Mouse (Mus musculus) retina, adult 2 months (tissue): ENCODE results near the gene Pofut2.
"Not testable (repeated sequence)": the region's sequence is repeated elsewhere in the genome, so short reads cannot be mapped to it uniquely, and the experiment has no call there.

Experiments
- DNase-seq: peaks from one replicate; pipeline ENCODE4 v3.0.0-alpha.2; 2012; ENCODE audit warnings: low read depth, low spot score

Gene Pofut2

DNA sequence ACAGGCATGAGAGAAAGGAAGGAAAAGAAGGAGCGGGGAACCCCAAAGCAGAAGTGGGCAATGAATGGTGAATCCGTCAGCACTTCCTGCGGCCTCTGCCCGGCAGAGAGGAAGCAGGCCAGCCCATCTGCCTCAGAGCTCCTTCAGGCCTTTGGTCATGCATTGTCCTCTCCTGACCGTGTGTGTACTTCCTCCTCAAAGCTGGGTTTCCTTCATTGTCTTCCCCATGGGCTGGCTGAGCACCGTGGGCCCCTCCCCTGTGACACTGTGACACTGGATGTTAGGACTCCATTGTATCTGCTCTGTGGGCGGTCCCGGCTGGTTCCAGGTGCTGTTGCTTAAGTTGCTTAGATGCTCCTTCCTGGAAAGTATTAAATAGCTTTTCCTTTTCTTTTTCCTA is 7.3 kb downstream of the Pofut2 start:
- DNase-seq: no peak

DNA sequence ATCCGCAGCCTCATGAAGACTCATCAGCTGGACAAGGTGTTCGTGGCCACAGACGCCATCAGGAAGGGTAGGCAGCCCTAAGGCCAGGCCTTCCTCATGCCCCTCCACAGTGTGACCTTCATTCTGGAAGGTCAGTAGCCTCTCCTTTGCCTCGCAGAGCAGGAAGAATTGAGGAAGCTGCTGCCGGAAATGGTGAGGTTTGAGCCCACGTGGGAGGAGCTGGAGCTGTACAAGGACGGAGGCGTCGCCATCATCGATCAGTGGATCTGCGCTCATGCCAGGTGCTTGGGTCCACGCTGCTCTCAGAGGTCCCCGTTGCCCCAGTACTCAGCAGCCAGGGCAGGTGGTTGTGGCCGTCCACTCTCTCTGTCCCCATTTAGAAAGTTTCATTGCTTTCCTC is 8.0 kb downstream of the Pofut2 start:
- no peak for DNase-seq

DNA sequence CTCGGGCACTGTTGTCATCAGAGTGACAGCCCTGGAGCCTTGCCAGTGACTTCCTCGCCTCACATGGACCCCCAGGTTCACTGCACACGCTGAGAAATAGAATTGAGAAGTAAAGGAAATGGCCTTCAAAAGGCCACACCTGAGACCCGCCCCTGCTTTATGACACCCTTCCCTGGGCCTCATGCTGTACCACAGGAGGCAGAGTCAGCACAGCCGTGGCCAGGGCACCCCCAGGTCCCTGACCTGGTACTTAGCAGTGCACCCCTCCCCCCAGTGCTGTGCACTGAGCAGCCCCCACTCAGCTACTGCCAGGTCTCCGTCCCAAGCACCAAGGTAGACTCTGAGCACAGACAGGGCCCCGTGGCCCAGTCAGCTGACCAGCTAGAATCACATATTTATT is 10.1 kb downstream of the Pofut2 start:
- no peak for DNase-seq

DNA sequence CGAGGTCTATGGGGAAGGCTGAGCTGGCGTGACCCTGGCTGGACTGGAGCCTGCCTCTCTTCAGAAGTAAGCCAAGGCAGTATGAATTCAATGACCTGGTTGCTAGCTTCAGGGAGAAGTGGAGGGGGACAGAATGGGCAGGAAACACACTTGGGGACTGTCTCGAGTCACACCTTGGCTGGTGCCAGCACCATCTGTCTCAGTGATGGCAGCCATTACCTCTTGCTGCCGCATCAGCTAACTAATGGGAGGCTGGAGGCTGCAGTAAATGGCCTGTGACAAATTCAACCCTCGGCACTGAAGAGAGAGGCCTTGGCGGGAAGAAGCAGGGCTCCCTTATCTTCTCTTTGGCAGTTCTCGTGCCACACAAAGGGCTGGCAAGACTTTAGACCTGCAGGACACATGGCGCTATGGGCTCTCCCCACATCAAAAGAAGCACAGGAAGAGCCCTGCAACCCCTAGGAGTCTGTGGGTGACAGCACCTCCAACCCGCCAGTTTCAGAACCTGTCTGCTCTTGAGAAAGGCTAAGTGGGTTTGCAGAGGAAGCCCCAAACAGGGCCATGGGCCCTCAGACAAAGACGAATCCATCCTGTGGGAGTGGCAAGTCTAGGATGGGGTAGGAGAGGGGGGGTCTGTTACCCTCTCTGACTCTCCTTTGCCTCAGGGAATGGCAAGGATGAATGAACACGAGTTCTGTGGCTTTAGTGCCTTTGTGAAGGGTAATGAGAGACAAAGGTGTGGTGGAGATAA is 14.1 kb downstream of the Pofut2 start:
- no peak for DNase-seq

DNA sequence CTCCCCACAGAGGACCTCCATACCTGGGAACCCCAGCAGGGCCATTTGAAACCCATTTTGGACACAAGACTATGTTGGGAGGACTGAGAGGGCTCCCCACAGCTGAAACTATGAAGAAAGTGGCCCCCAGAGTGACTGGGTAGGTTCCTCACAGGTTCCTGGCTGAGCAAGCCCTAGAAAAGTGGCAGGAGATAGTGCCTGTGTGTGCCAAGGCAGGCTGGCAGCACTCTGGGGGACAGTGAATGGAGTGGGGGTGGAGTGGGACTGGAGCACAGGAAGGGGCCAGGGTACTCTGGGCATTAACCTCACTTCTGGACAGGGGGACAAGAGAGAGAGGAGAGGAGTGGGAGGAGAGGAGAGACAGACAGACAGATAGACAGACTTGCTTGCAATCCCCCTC is 14.8 kb downstream of the Pofut2 start:
- DNase-seq: no peak

DNA sequence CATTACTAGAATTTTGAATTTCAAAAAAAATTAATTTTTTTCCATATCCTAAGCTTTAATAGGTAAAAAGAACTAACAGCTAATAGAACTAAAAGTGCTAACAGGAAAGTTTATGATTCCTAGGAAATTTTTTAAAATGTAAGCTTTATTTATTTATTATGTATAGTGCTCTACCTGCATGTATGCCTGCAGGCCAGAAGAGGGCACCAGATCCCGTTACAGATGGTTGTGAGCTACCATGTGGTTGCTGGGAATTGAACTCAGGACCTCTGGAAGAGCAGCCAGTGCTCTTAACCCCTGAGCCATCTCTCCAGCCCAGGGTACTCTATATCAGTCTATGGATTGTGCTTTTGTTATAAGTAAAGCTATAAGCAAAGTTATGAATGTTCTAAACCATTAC is 23.1 kb downstream of the Pofut2 start:
- not testable (repeated sequence) for DNase-seq

DNA sequence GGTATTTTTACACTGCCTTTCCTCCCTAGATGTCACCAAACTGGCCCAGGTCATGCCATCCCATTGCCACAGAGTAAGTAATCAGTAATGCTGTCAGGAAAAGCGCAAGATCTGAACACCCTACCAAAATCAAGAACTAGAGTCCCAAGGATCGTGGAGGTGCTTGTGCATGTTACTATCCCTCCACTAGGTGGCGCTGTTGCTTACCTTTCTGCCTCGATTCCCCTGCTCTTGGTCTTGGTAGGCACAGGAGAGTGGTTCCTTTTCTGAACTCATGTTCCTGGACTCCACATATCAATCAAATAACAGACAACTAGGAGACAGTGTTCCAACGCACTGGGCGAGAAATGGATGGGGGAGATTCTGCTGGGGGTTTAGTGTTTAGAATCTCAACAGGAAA is 23.8 kb downstream of the Pofut2 start:
- DNase-seq: peak; percentile 50

DNA sequence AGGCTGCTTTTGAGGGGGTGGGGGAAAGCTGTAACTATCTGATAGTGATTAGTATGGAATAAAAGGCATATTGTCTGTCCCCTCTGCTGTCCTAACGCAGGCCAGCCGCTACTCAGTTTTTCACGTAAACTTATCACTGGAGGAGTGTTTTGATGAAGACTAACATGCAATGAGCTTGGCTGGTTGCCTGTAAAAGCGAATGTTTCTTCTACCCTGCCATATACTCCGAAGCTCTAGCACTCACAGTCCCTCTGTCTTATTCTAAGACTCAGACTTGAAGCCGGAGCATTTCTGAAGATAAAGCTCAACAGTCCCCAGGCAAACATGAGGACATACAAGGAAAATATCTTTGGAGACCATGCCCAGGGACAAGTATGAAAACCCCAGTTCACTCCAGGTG is 25.8 kb downstream of the Pofut2 start:
- no peak for DNase-seq

DNA sequence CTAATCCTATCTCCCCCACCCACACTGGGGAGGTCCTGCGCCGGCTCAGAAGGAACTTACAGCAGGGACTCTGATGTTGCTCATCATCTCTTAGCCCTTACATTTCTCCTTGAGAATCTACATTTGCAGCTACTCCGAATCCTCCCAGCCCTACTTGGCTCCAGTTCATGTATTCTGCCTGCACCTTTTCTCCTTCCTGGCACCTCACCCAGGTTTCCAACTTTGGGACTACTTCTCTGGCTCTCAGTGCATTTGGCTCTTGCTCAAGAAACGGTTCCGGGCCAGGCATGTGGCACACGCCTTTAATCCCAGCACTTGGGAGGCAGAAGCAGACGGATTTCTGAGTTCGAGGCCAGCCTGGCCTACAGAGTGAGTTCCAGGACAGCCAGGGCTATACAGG is 28.6 kb downstream of the Pofut2 start:
- no peak for DNase-seq

DNA sequence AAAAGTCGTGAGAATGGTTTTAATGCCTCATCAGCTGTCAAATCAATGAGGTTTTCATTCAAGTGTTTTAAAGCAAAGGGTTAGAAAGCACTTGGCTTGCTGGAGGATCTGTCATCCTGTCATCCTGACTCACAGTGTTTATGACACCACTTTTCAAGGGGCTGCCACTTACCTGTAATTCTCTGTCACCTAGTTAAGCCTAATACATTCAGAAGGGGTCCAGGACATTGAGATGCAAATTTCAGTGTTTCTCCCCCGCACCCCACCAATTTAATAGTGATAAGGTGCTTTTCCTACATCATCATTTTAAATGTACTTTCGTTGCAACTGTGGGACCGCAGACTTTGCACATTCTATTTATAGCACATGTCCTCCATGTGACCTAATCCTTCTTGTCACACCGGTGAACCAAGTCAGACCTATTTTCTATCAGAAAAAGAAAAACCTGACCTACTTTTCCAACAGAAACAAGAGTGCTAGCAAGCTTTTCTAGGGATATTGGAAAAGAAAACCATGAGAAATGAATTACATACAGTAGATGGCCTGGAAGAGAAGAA is 29.7 kb downstream of the Pofut2 start:
- DNase-seq: no peak

DNA sequence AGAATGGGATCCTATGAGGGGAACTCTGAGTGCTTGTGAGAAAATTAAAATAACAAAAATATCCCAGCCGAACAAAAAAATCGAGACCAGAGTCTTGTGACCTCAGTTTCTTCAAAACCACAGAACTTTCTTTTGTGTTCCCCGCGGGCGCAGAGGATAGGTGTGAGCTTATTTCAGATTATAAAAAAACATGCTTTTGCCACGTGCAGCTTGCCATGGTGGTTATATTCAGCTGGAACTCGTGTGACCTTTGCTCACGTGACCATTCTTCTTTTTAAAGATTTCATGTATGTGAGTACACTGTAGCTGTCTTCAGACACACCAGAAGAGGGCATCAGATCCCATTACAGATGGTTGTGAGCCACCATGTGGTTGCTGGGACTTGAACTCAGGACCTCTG is 30.5 kb downstream of the Pofut2 start:
- DNase-seq: no peak

DNA sequence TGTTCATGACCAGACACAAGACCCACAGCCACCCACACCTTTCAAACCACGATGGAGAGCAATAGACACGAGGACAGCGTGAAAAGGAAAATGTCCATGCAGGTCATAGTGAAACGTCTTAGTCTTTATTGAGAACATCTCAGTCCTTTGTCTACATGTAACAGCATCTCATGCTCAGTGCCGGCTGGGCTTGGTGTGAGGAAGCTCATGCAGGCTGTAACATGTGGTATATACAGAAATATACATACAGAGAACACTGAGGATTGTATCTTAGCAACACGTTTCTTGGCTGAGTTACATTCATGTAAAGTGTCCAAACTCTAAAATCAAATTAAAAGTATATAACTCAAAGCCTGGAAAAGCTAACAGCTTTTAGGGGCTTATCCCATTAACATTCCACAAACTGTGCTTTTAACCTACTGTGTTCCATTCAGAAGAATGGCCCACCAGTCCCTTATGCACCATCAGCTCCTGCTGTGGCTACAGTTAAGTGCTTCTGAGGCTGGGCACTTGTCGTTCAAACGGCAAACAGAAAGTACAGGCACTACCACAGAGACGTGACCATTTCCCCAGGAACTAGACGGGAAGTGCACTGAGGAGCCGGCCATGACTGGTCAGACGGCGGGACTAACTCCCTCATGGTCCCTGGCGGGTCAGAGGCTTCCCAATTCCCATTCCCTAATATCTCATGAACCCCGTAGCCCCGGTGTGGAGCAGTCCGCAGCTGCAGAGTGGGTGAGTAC is 31.8 kb downstream of the Pofut2 start:
- no peak for DNase-seq

DNA sequence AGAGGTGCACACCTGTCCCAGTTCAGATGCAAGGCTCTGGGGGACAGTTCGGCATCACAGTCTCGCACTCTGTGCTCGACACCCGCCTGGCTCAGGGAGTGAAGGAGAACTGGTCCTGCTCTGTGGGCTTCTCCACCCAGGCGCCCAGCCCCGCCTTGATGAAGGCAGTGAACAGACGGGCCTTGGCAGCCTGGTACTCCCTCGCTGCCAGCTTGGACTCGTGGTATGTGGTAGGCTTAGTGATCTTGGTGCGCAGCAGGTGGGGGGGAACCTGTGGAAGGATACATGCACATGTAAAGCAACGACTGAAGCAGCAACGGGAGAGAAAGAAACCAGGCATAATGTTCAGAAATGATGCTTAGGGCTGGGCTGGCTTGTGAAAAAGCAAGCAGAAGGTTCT is 35.7 kb downstream of the Pofut2 start:
- no peak for DNase-seq

DNA sequence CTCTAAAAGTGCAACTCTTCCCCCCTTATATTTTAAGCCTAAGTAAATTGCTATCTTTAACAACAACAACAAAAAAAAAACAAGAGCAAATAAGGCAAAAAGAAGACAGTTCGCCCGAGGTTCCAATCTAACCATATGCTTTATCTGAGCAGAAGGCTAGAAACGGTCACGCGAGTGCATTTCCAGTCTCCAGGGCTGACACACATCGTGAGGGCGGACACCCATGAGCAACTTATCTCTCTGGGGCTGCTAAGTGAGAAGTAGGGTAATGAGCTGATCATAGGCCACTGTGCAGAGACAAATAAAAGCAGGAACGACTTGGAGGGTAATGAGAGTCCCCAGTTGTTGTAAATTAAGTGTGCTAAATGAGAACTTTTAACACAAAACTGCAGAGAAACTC is 39.6 kb downstream of the Pofut2 start:
- no peak for DNase-seq

DNA sequence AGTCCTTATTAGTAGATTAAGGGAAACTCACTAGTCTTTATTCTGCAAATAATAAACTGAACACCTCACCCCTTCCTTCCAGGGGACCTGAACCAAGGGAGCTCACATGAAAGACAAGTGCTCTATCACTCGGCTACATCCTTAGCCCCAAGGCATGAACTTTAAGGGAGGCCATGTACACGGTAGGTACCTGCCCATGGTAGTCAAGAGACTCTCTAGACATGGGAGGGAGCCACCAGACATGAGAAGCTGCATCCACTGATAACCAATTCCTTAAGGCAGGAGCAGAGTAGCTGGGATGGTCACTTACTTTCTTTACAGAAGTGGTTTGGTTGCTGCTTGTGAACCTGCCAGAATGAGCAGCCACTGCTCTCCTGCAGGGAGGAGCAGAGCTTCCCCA is 40.2 kb downstream of the Pofut2 start:
- DNase-seq: no peak

DNA sequence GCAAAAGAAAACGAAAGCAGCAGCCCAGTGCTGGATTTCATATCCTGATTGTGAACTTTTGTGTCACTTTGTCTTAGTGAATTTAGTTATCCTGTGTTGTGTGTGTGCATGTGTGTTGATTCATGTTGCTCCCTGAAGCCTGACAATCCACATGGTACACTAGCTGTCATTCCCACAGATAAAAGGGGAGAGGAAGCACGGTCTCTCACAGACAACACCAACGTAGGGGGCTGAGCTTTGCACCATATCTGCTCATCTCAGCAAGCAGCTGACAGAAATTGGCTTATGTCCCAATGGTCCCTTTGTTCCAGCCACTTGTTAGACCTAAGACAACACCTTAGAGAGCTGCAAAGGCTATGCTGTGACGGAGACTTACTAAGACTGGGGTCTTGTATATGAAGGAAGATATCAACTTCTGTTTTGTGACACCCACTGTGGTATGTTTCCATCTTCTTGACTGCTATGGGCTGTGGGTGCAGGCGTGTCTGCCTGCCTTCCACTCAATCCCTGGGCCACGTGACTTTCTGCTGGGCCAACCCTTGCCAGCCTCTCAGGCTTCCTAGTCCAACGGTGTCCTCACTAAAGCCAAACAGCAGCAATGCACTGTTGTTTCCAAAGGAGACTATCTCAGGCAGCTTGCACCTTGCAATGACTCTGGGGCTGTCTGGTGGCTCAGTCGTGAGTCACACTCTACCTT is 41.4 kb downstream of the Pofut2 start:
- no peak for DNase-seq

DNA sequence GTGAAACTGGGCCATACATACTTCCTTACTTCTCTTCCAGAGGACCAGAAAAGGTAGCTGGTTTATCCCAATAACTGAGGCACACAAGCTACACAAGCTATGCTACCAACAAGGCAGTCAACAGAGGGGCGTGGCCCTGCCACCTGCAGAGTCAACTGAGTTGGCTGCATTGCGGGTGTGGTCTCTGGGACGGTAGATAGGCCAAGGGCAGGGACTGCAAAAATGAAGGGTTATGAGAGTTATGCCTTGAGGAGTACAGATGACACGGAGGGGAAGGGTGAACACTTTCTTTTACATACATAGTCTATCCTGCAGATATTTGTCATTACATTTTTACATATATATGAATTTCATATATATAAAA is 41.9 kb downstream of the Pofut2 start:
- no peak for DNase-seq

DNA sequence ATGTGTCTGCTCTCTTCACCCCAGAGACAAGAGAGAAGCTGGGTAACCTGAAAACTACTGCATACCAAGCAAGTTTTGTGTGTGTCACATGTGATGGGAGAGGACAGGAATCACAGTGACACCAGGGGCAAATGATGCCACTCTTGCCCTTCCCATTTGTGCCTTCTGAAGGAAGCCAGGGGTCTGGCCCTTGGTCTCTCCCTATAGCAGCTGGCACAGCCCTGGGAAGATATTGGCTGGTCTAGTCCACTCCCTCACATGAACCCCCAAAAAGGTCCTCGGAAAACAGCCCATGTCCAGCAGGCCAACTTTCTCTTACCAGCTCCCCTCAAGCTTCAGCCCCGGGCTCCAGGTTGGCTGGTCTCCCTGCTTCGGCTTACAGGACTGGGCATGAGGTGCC is 45.3 kb downstream of the Pofut2 start:
- DNase-seq: no peak

DNA sequence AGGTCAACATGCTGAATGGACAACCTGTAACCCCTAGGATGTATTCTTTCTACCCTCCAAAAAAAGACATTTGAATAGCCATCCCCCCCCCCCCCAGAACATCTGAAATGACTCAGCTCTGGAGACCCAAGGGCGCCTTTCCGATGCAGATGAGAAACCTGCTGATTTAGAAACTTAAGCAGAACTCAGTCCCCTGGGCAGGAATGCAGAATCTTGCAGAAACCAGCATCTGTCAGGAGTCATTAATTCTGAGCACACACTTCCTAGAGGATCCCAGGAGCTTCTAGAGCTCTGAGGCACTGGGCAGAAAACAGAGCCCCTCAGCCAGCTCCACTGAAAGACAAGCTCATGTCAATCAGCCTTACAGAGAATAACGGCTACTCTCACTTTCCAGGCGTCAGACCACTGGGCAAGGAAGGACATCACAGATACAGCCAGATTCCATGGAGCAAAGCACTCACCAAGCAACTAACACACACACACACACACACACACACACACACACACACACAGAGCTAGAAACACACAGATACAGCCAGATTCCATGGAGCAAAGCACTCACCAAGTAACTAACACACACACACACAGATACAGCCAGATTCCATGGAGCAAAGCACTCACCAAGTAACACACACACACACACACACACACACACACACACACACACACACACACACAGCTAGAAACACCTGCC is 46.0 kb downstream of the Pofut2 start:
- DNase-seq: no peak

DNA sequence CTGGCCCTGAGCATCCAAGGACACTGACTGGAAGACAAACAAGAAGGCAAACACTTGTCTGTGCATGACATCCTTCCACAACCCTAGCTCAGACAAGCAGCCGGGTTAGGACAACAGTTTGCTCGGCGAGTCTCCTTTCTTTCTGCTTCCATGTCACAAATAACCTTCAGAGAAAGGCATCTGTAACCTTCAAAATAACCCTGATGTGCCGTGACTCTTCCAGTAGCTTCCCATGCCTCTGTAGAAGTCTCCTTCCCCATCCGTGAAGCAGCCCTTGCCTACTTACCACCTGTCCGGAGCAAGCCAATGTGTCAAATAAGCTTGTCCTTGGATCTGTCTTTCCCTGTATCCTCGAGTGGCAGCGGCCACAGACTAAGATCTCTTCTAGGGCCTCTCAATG is 46.7 kb downstream of the Pofut2 start:
- no peak for DNase-seq

DNA sequence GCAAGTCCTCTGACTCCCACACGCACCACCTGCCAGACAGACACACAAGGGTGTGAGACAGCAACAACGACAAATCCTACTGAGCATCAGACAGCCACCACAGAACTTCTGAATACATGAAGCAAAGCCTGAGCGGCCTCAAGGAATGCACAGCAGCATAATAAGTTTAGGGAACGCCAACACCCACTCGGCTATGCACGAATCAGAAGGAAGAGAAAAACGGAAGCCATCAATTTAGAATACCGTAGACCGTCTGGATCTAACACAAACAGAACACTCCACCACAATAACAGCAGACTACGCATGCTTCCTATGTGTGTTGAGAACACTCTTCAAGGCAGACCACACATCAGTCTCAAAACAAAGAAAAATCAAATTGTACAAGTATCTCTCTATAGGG is 50.0 kb downstream of the Pofut2 start:
- DNase-seq: no peak

DNA sequence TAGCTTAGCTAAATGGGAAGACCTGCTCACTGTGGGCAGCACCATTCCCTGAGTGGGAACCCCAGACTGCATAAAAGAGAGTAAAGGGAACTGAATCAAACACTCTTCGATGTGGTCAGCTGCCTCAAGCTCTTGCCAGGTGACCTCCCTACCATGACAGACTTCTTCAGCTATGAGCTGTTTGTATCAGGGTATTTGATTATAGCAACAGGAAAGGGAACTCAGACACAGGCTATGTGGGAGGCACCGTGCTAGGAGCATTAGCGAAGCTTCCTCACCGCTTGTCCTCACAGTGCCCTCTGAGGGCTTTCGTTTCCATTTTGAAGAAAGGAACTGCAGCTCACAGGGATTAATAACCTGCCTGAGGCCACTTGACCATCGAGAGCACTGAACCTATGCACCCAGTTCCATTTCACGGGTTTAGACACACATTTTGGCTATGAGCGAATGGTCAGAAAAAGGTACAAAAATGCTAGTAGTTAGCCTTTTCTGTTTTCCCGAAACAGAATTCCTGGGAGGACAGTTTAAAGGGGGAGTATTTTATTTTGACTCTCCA is 55.8 kb downstream of the Pofut2 start:
- DNase-seq: no peak
